Mouse (Mus musculus): ENCODE results near the gene Asic2.

GRCm38 (mm10) chr11:81322466-81322865 is 645.8 kb downstream of the Asic2 start:
- TF ChIP-seq CTCF (IDR thresholded peaks at IDR 0.05; ENCODE audit: low read depth, low read length), result no peak
- no peak for TF ChIP-seq POLR2A (IDR thresholded peaks at IDR 0.05; ENCODE audit: extremely low read depth, insufficient read depth, low read length)

Data from liver, adult 2 months (tissue).